Mouse (Mus musculus): ENCODE measurements around the gene Rccd1.

- no peak for TF ChIP-seq CTCF (IDR thresholded peaks at IDR 0.05; ENCODE audit: insufficient read depth, low read length)
- TF ChIP-seq POLR2A (IDR thresholded peaks at IDR 0.05; ENCODE audit: borderline replicate concordance, extremely low read depth, low read depth, low read length) = no peak
Measured at GRCm38 (mm10) chr7:80373850-80374249, 49.6 kb upstream of the Rccd1 start.
